Mouse (Mus musculus) liver, adult 2 months (tissue): ENCODE measurements at regions not wholly inside any gene's neighbourhood (a gene's known extent, or its start where the extent isn't known, plus 50 kb on each side); places are given as distances from the start of the nearest gene placed in this dataset.

ENCODE experiments used
- CTCF ChIP-seq: fragments of 200-500 bp; IDR thresholded peaks from 2 replicates; pipeline ENCODE4 v1.5.1; 2011; ENCODE audit warnings: low read depth, low read length, control low read depth
- POLR2A ChIP-seq: fragments of 200-500 bp; IDR thresholded peaks from 2 replicates; pipeline ENCODE4 v1.6.1; 2011; ENCODE audit warnings: low read length, control low read depth; ENCODE audit not compliant: insufficient read depth; ENCODE audit errors: extremely low read depth

- TF ChIP-seq CTCF (no peak), POLR2A (no peak)
Measured at GRCm38 (mm10) chr3:47018565-47018964, 570.5 kb upstream of the Pabpc4l start.
